Mouse (Mus musculus): ENCODE measurements around the gene Scnn1b. TPM values are rescaled to one million over a fixed set of nuclear protein-coding genes. Genes with fewer than 3 reads are reported as not detected.

The Scnn1b gene
- total RNA-seq, 4 experiments from 2014 or later: not detected

GRCm38 (mm10) chr7:121962571-121962959 lies 97.7 kb downstream of the Scnn1b start:
- DNase-seq (ENCODE audit: low spot score in 2 of 2): no peak

GRCm38 (mm10) chr7:121963883-121964398 lies 99.1 kb downstream of the Scnn1b start:
- peak in 1 of 2 experiments; percentile 37 for DNase-seq (ENCODE audit: low spot score in 2 of 2)

- no peak for DNase-seq (ENCODE audit: low spot score in 2 of 2)
Measured at GRCm38 (mm10) chr7:121966169-121966568, 101.3 kb downstream of the Scnn1b start.

Other genes starting within 250 kb of the Scnn1b start
- 10 to 100 TPM; 52.1 to 73.5 (median 62.9) TPM for gene Usp31, start 157.8 kb upstream of the Scnn1b start, total RNA-seq (2022)
- under 1 TPM; 0.23 to 0.51 (median 0.33) TPM for gene Scnn1g, start 130.6 kb upstream of the Scnn1b start, total RNA-seq (2022)
- gene Cog7, start 116.7 kb downstream of the Scnn1b start, total RNA-seq (2022): 10 to 100 TPM; 41.5 to 47.1 (median 43.7) TPM
- gene Gga2, start 156.2 kb downstream of the Scnn1b start, total RNA-seq (2022): 10 to 100 TPM; 30.5 to 42.7 (median 33.3) TPM
- 10 to 100 TPM; 44.5 to 60.1 (median 52.6) TPM for gene Ubfd1, start 202.1 kb downstream of the Scnn1b start, total RNA-seq (2022)
- 10 to 100 TPM in 2 of 4 experiments, 1 to 10 TPM in 2; 7.3 to 10.7 (median 9.3) TPM for gene Ears2, start 202.2 kb downstream of the Scnn1b start, total RNA-seq (2022)
- 100 to 1,000 TPM; 260 to 283 (median 273) TPM for gene Ndufab1, start 236.8 kb downstream of the Scnn1b start, total RNA-seq (2022)